Mouse (Mus musculus): ENCODE results near the gene Antxr1. TPM values are rescaled to one million over a fixed set of nuclear protein-coding genes. Genes with fewer than 3 reads are reported as not detected.

Gene Antxr1
- total and polyA plus RNA-seq, 3 experiments: 0.16 to 0.23 (median 0.21) TPM

DNA sequence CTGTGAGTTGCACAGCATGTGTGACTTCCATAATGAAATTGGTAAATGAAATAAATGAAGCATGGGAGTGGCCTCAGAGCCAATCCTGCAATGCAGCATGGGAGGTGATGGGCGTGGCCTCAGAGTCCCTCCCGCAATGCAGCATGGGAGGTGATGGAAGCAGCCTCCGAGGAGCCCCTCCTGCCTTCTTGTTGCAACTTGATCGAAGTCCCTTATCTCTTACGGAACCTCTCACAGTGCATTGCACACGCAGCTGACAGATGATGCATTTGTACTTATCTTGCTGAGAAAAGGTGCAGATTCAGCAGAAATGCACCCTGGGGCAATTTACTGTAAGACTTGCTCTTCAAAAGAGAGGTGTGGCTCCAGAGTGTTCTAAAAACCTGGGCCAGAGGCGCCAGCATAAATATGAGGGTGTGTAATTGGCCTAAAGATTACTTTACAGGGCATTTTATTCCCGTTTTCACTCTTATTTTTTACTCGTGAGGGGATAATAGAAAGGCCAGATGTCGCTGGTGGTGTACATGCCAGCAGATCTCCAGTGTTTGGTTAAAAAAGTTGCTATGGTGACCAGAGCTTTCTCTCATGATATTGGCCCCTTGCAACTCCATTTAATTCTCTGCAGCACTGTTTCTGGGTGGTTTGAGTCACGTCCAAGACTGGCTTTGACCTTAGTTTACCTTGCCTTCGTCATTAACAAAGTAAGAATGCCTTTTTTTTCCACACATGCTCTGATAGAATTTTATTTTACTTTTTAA is 195.6 kb downstream of the Antxr1 start:
- no peak overlapping the region for H3K4me2 ChIP-seq (ENCODE audit: insufficient read depth, low read depth, poor library complexity, severe bottlenecking)
- no peaks in the 10 kb centered on the region for H3K79me2 ChIP-seq (replicated peaks; ENCODE audit: control insufficient read depth, extremely low read depth, insufficient read depth, poor library complexity, severe bottlenecking)
- no peak for TF ChIP-seq ZMIZ1 (IDR thresholded peaks at IDR 0.05; ENCODE audit: low read depth, low read length)
- TF ChIP-seq MEF2A (IDR thresholded peaks at IDR 0.05; ENCODE audit: borderline replicate concordance, low read depth, low read length): no peak
- TF ChIP-seq USF2 (conservative IDR thresholded peaks at IDR 0.05; ENCODE audit: low read depth, low read length): no peak
- no peak for TF ChIP-seq RAD21 (IDR thresholded peaks at IDR 0.05; ENCODE audit: low read depth, low read length)
- no peak for TF ChIP-seq PAX5 (IDR thresholded peaks at IDR 0.05; ENCODE audit: low read length)
- no peak for TF ChIP-seq GABPA (IDR thresholded peaks at IDR 0.05; ENCODE audit: insufficient replicate concordance, low read depth, low read length)
- no peak for TF ChIP-seq ZNF384 (IDR thresholded peaks at IDR 0.05; ENCODE audit: low read depth, low read length)
- TF ChIP-seq CHD2 (IDR thresholded peaks at IDR 0.05; ENCODE audit: low read length): no peak
- TF ChIP-seq BHLHE40 (IDR thresholded peaks at IDR 0.05; ENCODE audit: low read depth, low read length): no peak
- TF ChIP-seq ELF1 (IDR thresholded peaks at IDR 0.05; ENCODE audit: low read depth, low read length): no peak
- no peak for TF ChIP-seq ZKSCAN1 (IDR thresholded peaks at IDR 0.05; ENCODE audit: borderline replicate concordance, low read depth, low read length)
- TF ChIP-seq CHD1 (IDR thresholded peaks at IDR 0.05; ENCODE audit: low read depth, low read length): no peak
- TF ChIP-seq SIN3A (IDR thresholded peaks at IDR 0.05; ENCODE audit: low read length): no peak
- TF ChIP-seq KAT2A (IDR thresholded peaks at IDR 0.05; ENCODE audit: insufficient replicate concordance, low read length): no peak
- TF ChIP-seq TCF12 (IDR thresholded peaks at IDR 0.05; ENCODE audit: low read depth, low read length): no peak
- TF ChIP-seq TBP (conservative IDR thresholded peaks at IDR 0.05; ENCODE audit: low read depth, low read length): no peak
- TF ChIP-seq POLR2A (IDR thresholded peaks at IDR 0.05; ENCODE audit: low read depth, low read length): no peak
- no peak for TF ChIP-seq MAZ (IDR thresholded peaks at IDR 0.05; ENCODE audit: low read depth, low read length)
- no peak overlapping the region for H3K27ac ChIP-seq (ENCODE audit: insufficient read depth, low read depth)
- no peaks in the 10 kb centered on the region for H3K27me3 ChIP-seq (replicated peaks)
- dilution Hi-C loops (cut with MboI; ENCODE audit: extremely low pct_ligation_motif_present, extremely low pct_unique_long_range_greater_than_20kb, low sequenced_read_pairs): no loop called here
- no peaks in the 10 kb centered on the region; a peak in 1 of 4 replicates for H3K4me1 ChIP-seq (ENCODE audit: control insufficient read depth in 1 of 2, insufficient read depth in 2 of 2)
- no peak overlapping the region for H3K4me3 ChIP-seq (replicated peaks in 1 of 3; ENCODE audit: low read depth in 2 of 3, low read length in 2 of 3, poor library complexity in 1 of 3)
- H3K36me3 ChIP-seq (replicated peaks in 1 of 2; ENCODE audit: control insufficient read depth in 1 of 2, insufficient read depth in 1 of 2, low read length in 1 of 2): no peaks in the 10 kb centered on the region
- in situ Hi-C loops (cut with MboI; ENCODE audit: low pct_ligation_motif_present, low pct_unique_long_range_greater_than_20kb, low sequenced_read_pairs): no loop called here
- no peaks in the 10 kb centered on the region for H3K9me3 ChIP-seq (replicated peaks; ENCODE audit: low read length)
- DNase-seq (ENCODE audit: extremely low read depth): no peak
- no peak overlapping the region for H3K9ac ChIP-seq (ENCODE audit: insufficient read depth, low read depth)

DNA sequence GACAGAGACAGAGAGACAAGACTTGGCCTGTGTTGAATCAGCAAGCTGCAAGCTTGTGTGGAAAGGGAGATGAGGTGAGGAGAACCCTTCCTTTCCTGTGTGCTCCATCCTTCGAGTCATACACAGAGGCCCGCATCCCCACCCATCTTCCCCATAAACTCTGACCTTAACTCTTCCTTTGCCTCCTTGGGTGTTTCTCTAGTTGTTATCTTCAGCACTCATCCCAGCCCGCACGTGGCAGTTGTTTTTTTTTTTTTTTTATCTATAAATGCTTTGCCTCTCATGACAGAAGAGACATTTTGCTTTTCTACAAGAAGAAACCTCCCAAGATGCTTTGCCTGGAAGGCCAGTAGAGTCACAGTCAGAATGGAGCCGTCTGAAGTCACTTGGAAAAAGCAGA is 197.1 kb downstream of the Antxr1 start:
- Histone ChIP-seq H3K9me3 (replicated peaks; ENCODE audit: low read length) (no peaks in the 10 kb centered on the region), H3K36me3 (replicated peaks in 1 of 2; ENCODE audit: control insufficient read depth in 1 of 2, insufficient read depth in 1 of 2, low read length in 1 of 2) (no peaks in the 10 kb centered on the region), H3K27me3 (replicated peaks) (no peaks in the 10 kb centered on the region), H3K79me2 (replicated peaks; ENCODE audit: control insufficient read depth, extremely low read depth, insufficient read depth, poor library complexity, severe bottlenecking) (no peaks in the 10 kb centered on the region), H3K4me3 (replicated peaks in 1 of 3; ENCODE audit: low read depth in 2 of 3, low read length in 2 of 3, poor library complexity in 1 of 3) (no peak overlapping the region), H3K27ac (ENCODE audit: insufficient read depth, low read depth) (no peak overlapping the region), H3K4me1 (ENCODE audit: control insufficient read depth in 1 of 2, insufficient read depth in 2 of 2) (no peaks in the 10 kb centered on the region; a peak in 1 of 4 replicates), H3K4me2 (ENCODE audit: insufficient read depth, low read depth, poor library complexity, severe bottlenecking) (no peak overlapping the region), H3K9ac (ENCODE audit: insufficient read depth, low read depth) (no peak overlapping the region)
- TF ChIP-seq POLR2AphosphoS2 (IDR thresholded peaks at IDR 0.05; ENCODE audit: low read depth, low read length) (no peak), PAX5 (IDR thresholded peaks at IDR 0.05; ENCODE audit: low read length) (no peak), ZNF384 (IDR thresholded peaks at IDR 0.05; ENCODE audit: low read depth, low read length) (no peak), NELFE (IDR thresholded peaks at IDR 0.05; ENCODE audit: low read depth, low read length) (no peak), TCF12 (IDR thresholded peaks at IDR 0.05; ENCODE audit: low read depth, low read length) (no peak)
- in situ Hi-C loops (cut with MboI; ENCODE audit: low pct_ligation_motif_present, low pct_unique_long_range_greater_than_20kb, low sequenced_read_pairs): no loop called here
- dilution Hi-C loops (cut with MboI; ENCODE audit: extremely low pct_ligation_motif_present, extremely low pct_unique_long_range_greater_than_20kb, low sequenced_read_pairs): no loop called here
- DNase-seq (ENCODE audit: extremely low read depth): no peak
